Mouse (Mus musculus) thymus, adult 2 months (tissue): ENCODE data around the gene Kctd18. TPM values are rescaled to one million over a fixed set of nuclear protein-coding genes. Genes with fewer than 3 reads are reported as not detected.
A peak's percentile ranks its signal among the peaks of the same experiment; 100 is the strongest.

ENCODE experiments used
- DNase-seq: peaks from one replicate; pipeline ENCODE4 v3.0.0; 2021
- H3K27ac ChIP-seq: fragments of 200-500 bp; 2 replicates; pipeline ENCODE4 v1.5.1; 2012; ENCODE audit warnings: low read length, control low read depth; ENCODE audit not compliant: control insufficient read depth, insufficient read depth
- H3K27me3 ChIP-seq: fragments of 200-500 bp; 2 replicates; pipeline ENCODE4 v1.6.1; 2012; ENCODE audit warnings: mild to moderate bottlenecking, low read length, moderate library complexity, mixed read lengths; ENCODE audit not compliant: control insufficient read depth, insufficient read depth
- H3K36me3 ChIP-seq: fragments of 200-500 bp; 2 replicates; pipeline ENCODE4 v1.6.1; 2012; ENCODE audit warnings: mild to moderate bottlenecking, low read length, moderate library complexity; ENCODE audit not compliant: control insufficient read depth, insufficient read depth
- H3K4me1 ChIP-seq: fragments of 200-500 bp; replicated peaks from 2 replicates; pipeline ENCODE4 v1.6.1; 2012; ENCODE audit warnings: low read length; ENCODE audit not compliant: control insufficient read depth, insufficient read depth
- H3K4me3 ChIP-seq: fragments of 200-500 bp; 2 replicates; pipeline ENCODE4 v1.5.1; 2012; ENCODE audit warnings: mild to moderate bottlenecking, low read length, control low read depth, moderate library complexity; ENCODE audit not compliant: control insufficient read depth, insufficient read depth
- CTCF ChIP-seq: fragments of 200-500 bp; IDR thresholded peaks from 2 replicates; pipeline ENCODE4 v1.5.1; 2012; ENCODE audit warnings: mild to moderate bottlenecking, control low read depth, low read length, moderate library complexity, borderline replicate concordance; ENCODE audit not compliant: control insufficient read depth, poor library complexity, insufficient read depth; ENCODE audit errors: extremely low read depth
- POLR2A ChIP-seq: fragments of 200-500 bp; IDR thresholded peaks from 2 replicates; pipeline ENCODE4 v1.6.1; 2012; ENCODE audit warnings: mild to moderate bottlenecking, low read length, control low read depth, moderate library complexity; ENCODE audit not compliant: control insufficient read depth, poor library complexity, insufficient read depth; ENCODE audit errors: extremely low read depth
- WGBS: fragments of 180-500 bp; shearing (Covaris S2); methylation state at CpG from one replicate; pipeline ENCODE4 v1.1.7; 2018; 5-methylcytosine and 5-hydroxymethylcytosine counted together
- polyA plus RNA-seq: library from polyadenylated mRNA; depleted of rRNA; stranded (reverse); fragments of >200 nt; gene quantifications from 2 replicates; pipeline ENCODE4 v1.2.3, GENCODE M21; 2012

Kctd18 gene
- polyA plus RNA-seq, 1 experiment, result 17.7 TPM

- H3K36me3 ChIP-seq, result no peaks in the 10 kb centered on the region
- H3K4me1 ChIP-seq, result peaks cover 9% of the 10 kb centered on the region
- no peaks in the 10 kb centered on the region for H3K27me3 ChIP-seq
- DNase-seq, result peak; percentile 92
- H3K27ac ChIP-seq, result no peak within 1 kb of the TSS
- TF ChIP-seq CTCF, result no peak
- peak; percentile 50; the same call in 1 of the 2 replicates for TF ChIP-seq POLR2A
- WGBS, result 7% methylated on average over 30 of the region's 30 CpGs
- H3K4me3 ChIP-seq, result peak within 1 kb of the TSS; percentile 74
Observed at GRCm38 (mm10) chr1:57995432-57996132, 23.2 kb downstream of the Kctd18 start, which contains the start of gene Sgo2a. Gene Sgo2a, plus strand, starts transcription at chr1:57995971.

GRCm38 (mm10) chr1:57991277-57991676 is 27.5 kb downstream of the Kctd18 start:
- H3K4me1 ChIP-seq, result peaks cover 4% of the 10 kb centered on the region
- H3K27me3 ChIP-seq, result no peaks in the 10 kb centered on the region
- no peak overlapping the region for H3K4me3 ChIP-seq
- 96% methylated on average over 2 of the region's 2 CpGs for WGBS
- H3K36me3 ChIP-seq, result no peaks in the 10 kb centered on the region
- H3K27ac ChIP-seq, result no peak overlapping the region
- DNase-seq, result no peak
- TF ChIP-seq CTCF, result no peak

- no peak for DNase-seq
- no peak overlapping the region for H3K27ac ChIP-seq
Observed at GRCm38 (mm10) chr1:57989052-57989600, 29.6 kb downstream of the Kctd18 start.

GRCm38 (mm10) chr1:57976860-57977259 is 41.9 kb downstream of the Kctd18 start:
- H3K27ac ChIP-seq, result no peak overlapping the region
- H3K36me3 ChIP-seq, result no peaks in the 10 kb centered on the region
- no peaks in the 10 kb centered on the region for H3K27me3 ChIP-seq
- no peak overlapping the region for H3K4me3 ChIP-seq
- 94% methylated on average over 3 of the region's 3 CpGs for WGBS
- DNase-seq, result no peak
- H3K4me1 ChIP-seq, result no peaks in the 10 kb centered on the region
- TF ChIP-seq POLR2A (no peak), CTCF (no peak)

More at GRCm38 (mm10) chr1:57989052-57989600, 29.6 kb downstream of the Kctd18 start:
- H3K27me3 ChIP-seq, result no peaks in the 10 kb centered on the region
- no peak for TF ChIP-seq POLR2A
- no peak for TF ChIP-seq CTCF
- H3K4me1 ChIP-seq, result no peaks in the 10 kb centered on the region
- H3K36me3 ChIP-seq, result no peaks in the 10 kb centered on the region
- 87% methylated on average over 6 of the region's 6 CpGs for WGBS
- no peak overlapping the region for H3K4me3 ChIP-seq

GRCm38 (mm10) chr1:57971588-57971987 is 47.2 kb downstream of the Kctd18 start:
- WGBS, result 34% methylated on average over 2 of the region's 2 CpGs
- Histone ChIP-seq H3K4me3 (no peak overlapping the region), H3K27ac (no peak overlapping the region), H3K27me3 (no peaks in the 10 kb centered on the region), H3K4me1 (peaks cover 3% of the 10 kb centered on the region; the same call in 1 of the 2 replicates), H3K36me3 (no peaks in the 10 kb centered on the region)
- TF ChIP-seq POLR2A (no peak), CTCF (no peak)
- no peak for DNase-seq

GRCm38 (mm10) chr1:57969327-57970271 is 49.2 kb downstream of the Kctd18 start:
- under 1% methylated on average over 65 of the region's 65 CpGs for WGBS
- TF ChIP-seq POLR2A (peak; percentile 92), CTCF (peak; percentile 92)
- peak; percentile 96 for DNase-seq
- H3K27ac ChIP-seq, result 0 out of 2 replicates have a peak overlapping the region, but pooled peaks have one; percentile 1
- no peaks in the 10 kb centered on the region for H3K27me3 ChIP-seq
- H3K4me3 ChIP-seq, result peak overlapping the region; percentile 83
- H3K36me3 ChIP-seq, result peaks cover 3% of the 10 kb centered on the region; the same call in 1 of the 2 replicates
- peaks cover 3% of the 10 kb centered on the region; the same call in 1 of the 2 replicates for H3K4me1 ChIP-seq
